Mouse (Mus musculus): ENCODE data around the gene Grwd1. TPM values are rescaled to one million over a fixed set of nuclear protein-coding genes. Genes with fewer than 3 reads are reported as not detected.
A peak's percentile ranks its signal among the peaks of the same experiment; 100 is the strongest.

Gene Grwd1
- polyA plus RNA-seq, 1 experiment from 2014 or later = 37.4 TPM

DNA sequence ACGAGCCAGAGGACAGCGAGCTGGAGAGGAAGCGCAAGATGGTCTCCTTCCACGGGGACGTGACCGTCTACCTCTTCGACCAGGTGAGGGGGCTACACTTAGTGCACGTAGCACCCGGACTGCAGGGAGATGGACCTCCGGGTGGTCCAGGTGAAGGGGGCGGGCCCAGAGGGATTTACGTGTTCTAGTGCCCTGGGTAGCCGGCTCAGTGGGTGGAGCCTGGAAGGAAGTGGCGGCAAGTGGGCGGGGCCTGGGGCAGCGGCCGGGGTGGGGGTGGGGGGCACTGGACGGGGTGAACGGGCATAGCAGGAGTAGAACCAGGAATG, 32.3 kb downstream of the Grwd1 start:
- H3K4me3 ChIP-seq (replicated peaks; ENCODE audit: low read depth, low read length) = peak overlapping the region; percentile 22
- DNase-seq = no peak
- H3K27ac ChIP-seq (replicated peaks; ENCODE audit: low read depth, low read length) = no peak overlapping the region
- no peak for ATAC-seq (ENCODE audit: low FRiP score, low TSS enrichment)
- peaks cover 16% of the 10 kb centered on the region for H3K4me1 ChIP-seq (ENCODE audit: control insufficient read depth, insufficient read depth, low read length)
- H3K36me3 ChIP-seq (ENCODE audit: control insufficient read depth, insufficient read depth, low read length) = peaks cover 91% of the 10 kb centered on the region
- H3K9ac ChIP-seq (replicated peaks; ENCODE audit: low read length) = peak overlapping the region; percentile 49
- 2% methylated on average over 19 of the region's 19 CpGs for WGBS
- H3K27me3 ChIP-seq (ENCODE audit: control insufficient read depth, insufficient read depth, low read length) = 0 out of 2 replicates have a peak, but pooled peaks cover 4% of the 10 kb centered on the region
- peak overlapping the region; percentile 51 for H3K4me2 ChIP-seq (ENCODE audit: low read length)
- H3K9me3 ChIP-seq (ENCODE audit: control insufficient read depth, low read length) = no peaks in the 10 kb centered on the region

DNA sequence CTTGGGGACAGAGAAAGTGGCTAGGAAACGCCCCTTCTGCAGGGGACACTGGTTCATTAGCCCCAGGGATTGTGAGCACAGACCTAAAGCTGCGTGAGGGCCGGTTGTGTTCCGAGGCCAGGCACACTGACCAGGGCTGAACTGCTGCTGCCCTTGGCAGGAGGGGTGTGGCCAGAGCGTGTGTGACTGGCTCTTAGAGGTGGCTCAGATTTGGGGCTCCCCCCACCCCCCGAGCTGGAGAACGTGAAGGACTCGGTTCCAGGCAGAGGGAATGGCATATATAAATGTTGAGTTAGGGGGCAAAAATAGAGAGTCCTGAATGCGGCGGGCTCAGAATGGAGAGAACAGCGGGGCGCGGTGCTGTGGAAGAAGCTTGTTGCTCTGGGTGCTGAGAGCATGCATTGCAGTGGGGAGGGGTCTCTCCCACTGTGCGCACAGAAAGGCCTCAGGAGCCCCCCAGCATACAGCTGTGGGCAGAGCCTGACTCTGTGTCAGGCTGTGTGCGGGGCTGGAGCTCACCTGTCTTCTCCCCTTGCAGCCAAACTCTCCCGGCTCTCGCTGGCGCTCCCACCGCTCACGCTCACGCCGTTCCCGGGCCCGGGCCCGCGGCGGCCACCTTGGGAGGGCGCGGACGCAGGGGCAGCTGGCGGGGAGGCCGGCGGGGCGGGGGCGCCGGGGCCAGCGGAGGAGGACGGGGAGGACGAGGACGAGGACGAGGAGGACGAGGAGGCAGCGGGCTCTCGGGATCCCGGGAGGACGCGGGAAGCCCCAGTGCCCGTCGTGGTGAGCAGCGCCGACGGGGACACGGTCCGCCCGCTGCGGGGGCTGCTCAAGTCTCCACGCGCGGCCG, 32.9 kb downstream of the Grwd1 start:
- Histone ChIP-seq H3K36me3 (ENCODE audit: control insufficient read depth, insufficient read depth, low read length) (peaks cover 91% of the 10 kb centered on the region), H3K9ac (replicated peaks; ENCODE audit: low read length) (peak overlapping the region; percentile 49), H3K4me1 (ENCODE audit: control insufficient read depth, insufficient read depth, low read length) (peaks cover 16% of the 10 kb centered on the region), H3K4me3 (replicated peaks; ENCODE audit: low read depth, low read length) (peak overlapping the region; percentile 22), H3K9me3 (ENCODE audit: control insufficient read depth, low read length) (no peaks in the 10 kb centered on the region), H3K27me3 (ENCODE audit: control insufficient read depth, insufficient read depth, low read length) (0 out of 2 replicates have a peak, but pooled peaks cover 4% of the 10 kb centered on the region), H3K27ac (replicated peaks; ENCODE audit: low read depth, low read length) (no peak overlapping the region), H3K4me2 (ENCODE audit: low read length) (peak overlapping the region; percentile 51)
- 2% methylated on average over 54 of the region's 60 CpGs for WGBS
- DNase-seq = peak; percentile 51
- ATAC-seq (ENCODE audit: low FRiP score, low TSS enrichment) = no peak

DNA sequence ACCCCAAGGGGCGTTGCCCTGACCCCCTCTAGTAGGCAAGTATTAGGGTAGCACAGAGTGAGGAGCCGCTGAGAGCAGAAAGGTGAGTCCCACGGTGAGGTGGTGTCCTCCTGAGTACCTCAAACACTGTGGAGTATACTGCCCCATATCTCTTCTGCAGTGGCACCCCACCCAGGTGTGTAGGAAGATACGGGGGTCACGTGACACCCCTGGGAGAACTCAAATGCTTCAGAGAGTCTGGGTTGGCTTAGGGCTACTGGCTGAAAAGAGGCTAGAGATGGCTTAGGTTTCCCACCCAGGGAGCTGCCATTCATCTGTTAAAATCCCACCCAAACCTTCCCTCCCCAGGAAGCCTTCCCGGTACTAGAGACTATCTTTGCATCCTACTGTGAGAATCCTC, 33.8 kb downstream of the Grwd1 start:
- 31% methylated on average over 6 of the region's 6 CpGs for WGBS
- Histone ChIP-seq H3K27me3 (ENCODE audit: control insufficient read depth, insufficient read depth, low read length) (0 out of 2 replicates have a peak, but pooled peaks cover 4% of the 10 kb centered on the region), H3K4me2 (ENCODE audit: low read length) (no peak overlapping the region; the same call in 1 of the 2 replicates), H3K27ac (replicated peaks; ENCODE audit: low read depth, low read length) (no peak overlapping the region), H3K9me3 (ENCODE audit: control insufficient read depth, low read length) (no peaks in the 10 kb centered on the region), H3K36me3 (ENCODE audit: control insufficient read depth, insufficient read depth, low read length) (peaks cover 91% of the 10 kb centered on the region), H3K4me3 (replicated peaks; ENCODE audit: low read depth, low read length) (no peak overlapping the region), H3K4me1 (ENCODE audit: control insufficient read depth, insufficient read depth, low read length) (peaks cover 16% of the 10 kb centered on the region), H3K9ac (replicated peaks; ENCODE audit: low read length) (peak overlapping the region; percentile 49)
- DNase-seq (no peak), ATAC-seq (ENCODE audit: low FRiP score, low TSS enrichment) (no peak)

DNA sequence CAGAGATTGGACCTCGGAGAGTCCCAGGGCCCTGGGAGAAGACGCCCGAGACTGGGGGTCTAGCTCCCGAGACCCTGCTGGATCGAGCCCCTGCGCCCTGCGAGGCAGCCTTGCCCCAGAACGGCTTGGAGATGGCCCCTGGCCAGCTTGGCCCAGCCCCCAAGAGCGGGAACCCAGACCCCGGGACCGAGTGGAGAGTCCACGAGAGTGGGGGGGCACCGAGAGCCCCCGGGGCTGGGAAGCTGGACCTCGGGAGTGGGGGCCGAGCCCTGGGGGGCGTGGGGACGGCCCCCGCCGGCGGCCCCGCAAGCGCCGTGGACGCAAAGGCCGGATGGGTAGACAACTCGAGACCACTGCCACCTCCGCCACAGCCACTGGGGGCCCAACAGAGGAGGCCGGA, 35.8 kb downstream of the Grwd1 start:
- Histone ChIP-seq H3K27me3 (ENCODE audit: control insufficient read depth, insufficient read depth, low read length) (0 out of 2 replicates have a peak, but pooled peaks cover 4% of the 10 kb centered on the region), H3K4me3 (replicated peaks; ENCODE audit: low read depth, low read length) (no peak overlapping the region), H3K4me1 (ENCODE audit: control insufficient read depth, insufficient read depth, low read length) (peaks cover 16% of the 10 kb centered on the region), H3K9me3 (ENCODE audit: control insufficient read depth, low read length) (no peaks in the 10 kb centered on the region), H3K9ac (replicated peaks; ENCODE audit: low read length) (no peak overlapping the region), H3K27ac (replicated peaks; ENCODE audit: low read depth, low read length) (no peak overlapping the region), H3K36me3 (ENCODE audit: control insufficient read depth, insufficient read depth, low read length) (peaks cover 92% of the 10 kb centered on the region), H3K4me2 (ENCODE audit: low read length) (no peak overlapping the region)
- no peak for ATAC-seq (ENCODE audit: low FRiP score, low TSS enrichment)
- WGBS = 96% methylated on average over 29 of the region's 29 CpGs
- no peak for DNase-seq

DNA sequence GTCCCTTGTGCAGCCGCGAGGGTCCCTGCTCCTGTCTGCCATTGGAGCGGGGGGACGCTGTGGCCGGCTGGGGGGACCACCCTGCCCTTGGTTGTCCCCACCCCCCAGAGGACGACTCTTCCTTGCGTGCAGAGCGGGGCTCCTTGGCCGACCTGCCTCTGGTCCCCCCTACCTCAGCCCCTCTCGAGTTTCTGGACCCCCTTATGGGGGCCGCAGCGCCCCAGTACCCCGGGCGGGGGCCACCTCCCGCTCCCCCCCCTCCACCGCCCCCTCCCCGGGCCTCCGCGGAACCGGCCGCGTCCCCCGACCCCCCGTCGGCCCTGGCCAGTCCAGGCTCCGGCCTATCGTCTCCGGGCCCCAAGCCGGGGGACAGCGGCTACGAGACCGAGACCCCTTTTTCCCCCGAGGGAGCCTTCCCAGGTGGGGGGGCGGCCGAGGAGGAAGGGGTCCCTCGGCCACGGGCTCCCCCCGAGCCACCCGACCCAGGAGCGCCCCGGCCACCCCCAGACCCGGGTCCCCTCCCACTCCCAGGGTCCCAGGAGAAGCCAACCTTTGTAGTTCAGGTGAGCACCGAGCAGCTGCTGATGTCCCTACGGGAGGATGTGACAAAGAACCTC, 36.7 kb downstream of the Grwd1 start:
- no peaks in the 10 kb centered on the region for H3K9me3 ChIP-seq (ENCODE audit: control insufficient read depth, low read length)
- H3K27me3 ChIP-seq (ENCODE audit: control insufficient read depth, insufficient read depth, low read length) = 0 out of 2 replicates have a peak, but pooled peaks cover 4% of the 10 kb centered on the region
- H3K4me3 ChIP-seq (replicated peaks; ENCODE audit: low read depth, low read length) = no peak overlapping the region
- H3K4me2 ChIP-seq (ENCODE audit: low read length) = no peak overlapping the region
- 88% methylated on average over 31 of the region's 44 CpGs for WGBS
- H3K36me3 ChIP-seq (ENCODE audit: control insufficient read depth, insufficient read depth, low read length) = peaks cover 97% of the 10 kb centered on the region
- ATAC-seq (ENCODE audit: low FRiP score, low TSS enrichment) (no peak), DNase-seq (no peak)
- H3K27ac ChIP-seq (replicated peaks; ENCODE audit: low read depth, low read length) = no peak overlapping the region
- H3K9ac ChIP-seq (replicated peaks; ENCODE audit: low read length) = no peak overlapping the region
- H3K4me1 ChIP-seq (ENCODE audit: control insufficient read depth, insufficient read depth, low read length) = peaks cover 16% of the 10 kb centered on the region

DNA sequence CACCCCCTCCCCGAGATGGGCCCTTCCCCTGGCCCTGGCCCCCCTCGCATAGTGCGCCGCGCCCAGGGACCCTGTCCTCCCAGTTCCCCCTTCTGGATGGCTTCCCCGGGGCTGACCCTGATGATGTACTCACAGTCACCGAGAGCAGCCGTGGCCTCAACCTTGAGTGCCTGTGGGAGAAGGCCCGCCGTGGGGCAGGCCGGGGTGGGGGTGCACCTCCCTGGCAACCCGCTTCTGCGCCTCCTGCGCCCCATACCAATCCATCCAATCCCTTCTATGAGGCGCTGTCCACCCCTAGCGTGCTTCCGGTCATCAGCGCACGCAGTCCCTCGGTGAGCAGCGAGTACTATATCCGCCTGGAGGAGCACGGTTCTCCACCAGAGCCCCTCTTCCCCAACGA, 37.5 kb downstream of the Grwd1 start:
- Histone ChIP-seq H3K27ac (replicated peaks; ENCODE audit: low read depth, low read length) (no peak overlapping the region), H3K4me1 (ENCODE audit: control insufficient read depth, insufficient read depth, low read length) (peaks cover 10% of the 10 kb centered on the region), H3K36me3 (ENCODE audit: control insufficient read depth, insufficient read depth, low read length) (peaks cover 100% of the 10 kb centered on the region), H3K4me3 (replicated peaks; ENCODE audit: low read depth, low read length) (no peak overlapping the region), H3K27me3 (ENCODE audit: control insufficient read depth, insufficient read depth, low read length) (0 out of 2 replicates have a peak, but pooled peaks cover 4% of the 10 kb centered on the region), H3K4me2 (ENCODE audit: low read length) (no peak overlapping the region), H3K9me3 (ENCODE audit: control insufficient read depth, low read length) (no peaks in the 10 kb centered on the region), H3K9ac (replicated peaks; ENCODE audit: low read length) (no peak overlapping the region)
- WGBS = 88% methylated on average over 24 of the region's 24 CpGs
- no peak for DNase-seq
- ATAC-seq (ENCODE audit: low FRiP score, low TSS enrichment) = no peak

DNA sequence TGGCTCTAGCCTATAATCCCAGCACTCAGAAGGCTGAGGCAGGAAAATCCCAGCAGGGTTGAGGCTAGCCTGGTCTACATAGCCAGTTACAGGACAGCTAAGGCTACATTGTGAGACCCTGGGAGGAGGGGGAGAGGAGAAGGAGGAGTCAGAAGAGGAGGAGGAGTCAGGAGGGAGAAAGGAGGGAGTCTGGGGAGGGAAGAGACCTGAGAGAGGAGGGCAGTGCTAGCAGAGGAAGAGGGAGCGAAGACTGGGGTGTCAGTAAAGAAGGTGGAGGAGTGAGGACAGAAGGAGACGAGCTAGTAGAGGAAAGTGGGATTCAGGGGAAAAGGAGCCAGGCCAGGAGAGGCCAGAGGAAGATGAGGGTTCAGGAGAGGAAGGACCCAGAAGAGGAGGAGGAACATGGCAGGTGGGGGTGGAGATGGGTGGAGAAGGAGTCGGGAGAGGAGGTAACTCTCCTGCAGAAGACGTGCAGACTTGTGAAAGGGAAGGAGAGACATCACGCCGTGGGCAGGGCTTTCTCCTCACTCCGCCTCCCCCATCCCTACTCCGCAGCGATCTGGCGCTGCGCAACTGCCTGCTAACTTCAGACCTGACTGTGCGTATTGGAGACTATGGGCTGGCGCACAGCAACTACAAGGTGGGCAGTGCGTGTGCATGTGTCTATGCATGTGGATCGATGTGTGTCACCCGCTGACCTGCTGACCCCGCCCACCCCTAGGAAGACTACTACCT, 38.8 kb downstream of the Grwd1 start:
- H3K27ac ChIP-seq (replicated peaks; ENCODE audit: low read depth, low read length) = no peak overlapping the region
- no peak overlapping the region for H3K9ac ChIP-seq (replicated peaks; ENCODE audit: low read length)
- 74% methylated on average over 17 of the region's 17 CpGs for WGBS
- no peak overlapping the region for H3K4me3 ChIP-seq (replicated peaks; ENCODE audit: low read depth, low read length)
- no peak for ATAC-seq (ENCODE audit: low FRiP score, low TSS enrichment)
- H3K9me3 ChIP-seq (ENCODE audit: control insufficient read depth, low read length) = no peaks in the 10 kb centered on the region
- no peak for DNase-seq
- no peak overlapping the region for H3K4me2 ChIP-seq (ENCODE audit: low read length)
- H3K36me3 ChIP-seq (ENCODE audit: control insufficient read depth, insufficient read depth, low read length) = peaks cover 99% of the 10 kb centered on the region
- peaks cover 6% of the 10 kb centered on the region for H3K4me1 ChIP-seq (ENCODE audit: control insufficient read depth, insufficient read depth, low read length)
- 0 out of 2 replicates have a peak, but pooled peaks cover 4% of the 10 kb centered on the region for H3K27me3 ChIP-seq (ENCODE audit: control insufficient read depth, insufficient read depth, low read length)

DNA sequence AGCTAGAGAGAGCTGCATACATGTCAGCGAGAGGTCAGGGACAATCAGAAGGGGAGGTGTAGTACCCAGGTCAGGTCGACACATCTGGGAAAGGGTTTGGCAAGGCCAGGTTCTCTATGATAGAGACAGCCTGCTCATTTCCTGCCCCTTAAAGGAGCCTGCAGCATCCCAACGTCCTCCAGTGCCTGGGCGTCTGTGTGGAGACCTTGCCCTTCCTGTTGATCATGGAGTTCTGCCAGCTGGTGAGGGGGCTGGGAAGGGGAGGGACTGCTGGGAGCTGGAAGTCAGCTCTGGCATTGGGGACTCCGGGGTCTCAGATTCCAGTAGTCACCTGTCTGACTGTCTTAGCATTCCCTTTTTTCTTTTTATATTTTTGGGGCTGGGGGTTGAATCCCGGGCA, 40.0 kb downstream of the Grwd1 start:
- Histone ChIP-seq H3K4me1 (ENCODE audit: control insufficient read depth, insufficient read depth, low read length) (peaks cover 15% of the 10 kb centered on the region), H3K9ac (replicated peaks; ENCODE audit: low read length) (no peak overlapping the region), H3K4me2 (ENCODE audit: low read length) (no peak overlapping the region), H3K36me3 (ENCODE audit: control insufficient read depth, insufficient read depth, low read length) (peaks cover 87% of the 10 kb centered on the region), H3K27ac (replicated peaks; ENCODE audit: low read depth, low read length) (no peak overlapping the region), H3K27me3 (ENCODE audit: control insufficient read depth, insufficient read depth, low read length) (no peaks in the 10 kb centered on the region), H3K9me3 (ENCODE audit: control insufficient read depth, low read length) (no peaks in the 10 kb centered on the region), H3K4me3 (replicated peaks; ENCODE audit: low read depth, low read length) (no peak overlapping the region)
- 88% methylated on average over 6 of the region's 6 CpGs for WGBS
- ATAC-seq (ENCODE audit: low FRiP score, low TSS enrichment) = no peak
- no peak for DNase-seq

Data from midbrain, embryonic 14.5 days (tissue).